Mouse (Mus musculus) MEL-GATA-1-ER (cell line): ENCODE data around the gene Nfib.

Experiments used
- DNase-seq: peaks from one replicate; pipeline ENCODE4 v3.0.0-alpha.2; 2012; ENCODE audit warnings: low read depth; ENCODE audit errors: extremely low read depth

Nfib gene

GRCm38 (mm10) chr4:82593681-82594666 lies 111.6 kb downstream of the Nfib start:
- no peak for DNase-seq

- DNase-seq, result no peak
Measured at GRCm38 (mm10) chr4:82592086-82593030, 113.2 kb downstream of the Nfib start.

- no peak for DNase-seq
Measured at GRCm38 (mm10) chr4:82589345-82589890, 116.1 kb downstream of the Nfib start.

- no peak for DNase-seq
Measured at GRCm38 (mm10) chr4:82588718-82589117, 116.8 kb downstream of the Nfib start.

- DNase-seq, result no peak
Measured at GRCm38 (mm10) chr4:82587146-82587870, 118.2 kb downstream of the Nfib start.

GRCm38 (mm10) chr4:82586637-82587036 lies 118.9 kb downstream of the Nfib start:
- DNase-seq, result no peak

- no peak for DNase-seq
Measured at GRCm38 (mm10) chr4:82585536-82585935, 120.0 kb downstream of the Nfib start.

GRCm38 (mm10) chr4:82585056-82585455 lies 120.5 kb downstream of the Nfib start:
- DNase-seq, result no peak

- DNase-seq, result no peak
Measured at GRCm38 (mm10) chr4:82584548-82584947, 121.0 kb downstream of the Nfib start.

- no peak for DNase-seq
Measured at GRCm38 (mm10) chr4:82573291-82573605, 132.3 kb downstream of the Nfib start.

GRCm38 (mm10) chr4:82572410-82573290 lies 132.9 kb downstream of the Nfib start:
- DNase-seq, result no peak

GRCm38 (mm10) chr4:82558816-82559215 lies 146.7 kb downstream of the Nfib start:
- no peak for DNase-seq

GRCm38 (mm10) chr4:82555673-82556171 lies 149.8 kb downstream of the Nfib start:
- no peak for DNase-seq

- DNase-seq, result no peak
Measured at GRCm38 (mm10) chr4:82553658-82554057, 151.9 kb downstream of the Nfib start.

- no peak for DNase-seq
Measured at GRCm38 (mm10) chr4:82552238-82552637, 153.3 kb downstream of the Nfib start.

GRCm38 (mm10) chr4:82549762-82550380 lies 155.7 kb downstream of the Nfib start:
- no peak for DNase-seq

- DNase-seq, result no peak
Measured at GRCm38 (mm10) chr4:82548247-82548646, 157.3 kb downstream of the Nfib start.

- DNase-seq, result no peak
Measured at GRCm38 (mm10) chr4:82543936-82544335, 161.6 kb downstream of the Nfib start.

GRCm38 (mm10) chr4:82543398-82543740 lies 162.2 kb downstream of the Nfib start:
- DNase-seq, result no peak
